Mouse (Mus musculus): Measurements from ENCODE around the gene Klhl40.
A peak's percentile ranks its signal among the peaks of the same experiment; 100 is the strongest.

The Klhl40 gene

DNA sequence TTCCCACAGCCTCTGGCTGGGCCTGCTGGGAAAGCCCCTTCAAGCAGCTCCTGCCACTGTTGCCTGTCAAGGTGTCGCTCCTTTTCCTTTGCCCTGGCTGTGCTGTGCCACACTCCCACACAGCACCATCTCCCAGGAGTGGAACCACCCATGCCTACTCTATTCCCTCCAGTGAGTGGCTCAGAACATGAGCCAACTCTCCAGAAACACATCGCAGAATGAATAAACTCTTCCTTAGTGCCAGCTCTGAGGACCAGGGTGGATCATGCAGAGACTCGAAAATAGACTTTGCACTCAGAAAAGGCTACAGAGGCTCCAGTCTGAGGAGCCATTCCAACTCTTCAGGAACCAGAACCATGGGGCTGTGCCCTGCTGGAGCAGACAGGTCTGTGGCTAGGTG, 48.9 kb downstream of the Klhl40 start:
- no peak for DNase-seq (ENCODE audit: low spot score)

DNA sequence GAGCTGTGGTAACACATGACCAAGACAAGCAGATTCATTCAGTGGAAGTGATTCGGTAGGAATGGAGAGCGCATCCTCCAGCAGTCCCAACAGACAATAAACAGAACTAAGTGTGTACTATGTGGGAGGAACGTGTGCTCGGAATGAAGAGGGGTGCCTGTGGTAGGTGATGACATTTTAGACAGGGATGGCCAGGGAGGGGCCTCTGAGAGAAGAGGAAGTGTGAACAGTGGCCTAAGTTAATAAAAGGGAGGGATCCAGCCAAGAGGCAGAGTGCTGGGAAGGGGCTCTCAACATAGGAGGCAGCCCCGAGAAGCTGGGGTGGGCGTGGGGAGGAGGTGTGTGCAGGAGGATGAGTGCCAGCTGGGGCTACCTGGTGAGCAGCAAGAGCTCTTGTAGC, 50.9 kb downstream of the Klhl40 start:
- no peak for DNase-seq (ENCODE audit: low spot score)

DNA sequence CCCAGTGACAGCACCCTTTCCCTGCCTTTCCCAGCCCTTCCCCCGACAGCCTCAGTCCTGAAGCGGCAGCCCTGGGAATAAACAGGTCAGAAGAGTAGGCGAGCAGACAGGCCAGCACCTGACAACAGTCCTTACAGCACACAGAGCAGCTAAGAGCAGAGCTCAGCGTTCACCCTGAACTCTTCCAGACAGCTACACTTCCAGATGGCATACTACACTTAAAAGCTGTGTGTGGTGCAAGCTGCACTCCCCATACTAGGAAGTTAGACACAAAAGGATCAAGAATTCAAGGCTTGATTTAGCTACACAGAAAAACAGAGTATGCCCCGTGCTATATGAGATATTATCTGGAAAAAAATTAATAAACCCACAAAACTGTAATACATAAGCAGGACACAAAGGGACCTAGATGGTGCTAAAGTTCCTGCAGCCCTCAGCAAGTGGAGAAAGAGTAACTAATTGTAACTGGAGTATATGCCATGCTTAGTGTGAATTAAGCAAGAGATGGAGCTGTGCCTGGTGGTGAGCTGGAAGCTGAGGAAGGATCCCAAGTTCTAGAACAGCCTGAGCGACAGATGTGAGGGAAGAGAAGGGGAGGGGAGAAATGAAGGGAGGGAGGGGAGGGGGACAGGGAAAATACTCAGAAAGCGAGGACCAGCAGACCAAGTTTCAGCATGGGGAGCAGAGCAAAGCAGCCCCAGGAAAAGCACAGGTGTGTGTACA, 52.0 kb downstream of the Klhl40 start:
- no peak for DNase-seq (ENCODE audit: low spot score)

DNA sequence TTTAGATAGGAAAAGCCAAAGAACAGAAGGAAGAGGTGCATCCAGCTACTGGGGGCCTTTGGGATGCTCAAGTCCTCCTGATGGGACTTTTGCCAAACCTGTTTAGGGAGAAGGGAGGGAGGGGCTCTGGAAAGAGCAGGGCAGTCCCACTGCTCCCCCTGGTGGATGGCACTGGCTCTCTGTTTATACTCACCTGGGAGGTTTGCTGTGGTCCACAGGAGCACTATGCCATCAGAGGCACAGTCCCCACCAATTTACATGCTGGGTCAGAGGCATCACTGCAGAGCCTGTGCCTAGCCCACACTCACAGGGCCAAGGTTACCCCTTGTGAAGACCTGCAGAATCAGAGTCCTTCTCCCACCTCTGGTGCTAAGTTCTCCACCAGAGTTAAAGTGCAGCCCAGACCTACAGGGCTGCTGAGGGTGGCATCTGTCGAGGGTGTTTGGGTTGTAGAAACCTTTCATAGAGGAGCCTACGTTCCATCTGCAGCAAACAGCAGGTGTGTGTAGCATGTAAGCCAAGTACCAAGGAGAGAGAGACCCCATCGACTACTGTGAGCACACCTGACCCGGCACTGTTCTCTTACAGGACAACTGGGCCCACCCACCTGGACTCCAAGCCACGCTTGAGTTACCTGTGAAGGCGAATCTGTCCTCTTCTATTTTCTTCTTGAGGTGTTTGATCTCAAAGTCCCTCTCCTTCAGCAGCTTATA, 53.0 kb downstream of the Klhl40 start:
- peak; percentile 32 for DNase-seq (ENCODE audit: low spot score)

DNA sequence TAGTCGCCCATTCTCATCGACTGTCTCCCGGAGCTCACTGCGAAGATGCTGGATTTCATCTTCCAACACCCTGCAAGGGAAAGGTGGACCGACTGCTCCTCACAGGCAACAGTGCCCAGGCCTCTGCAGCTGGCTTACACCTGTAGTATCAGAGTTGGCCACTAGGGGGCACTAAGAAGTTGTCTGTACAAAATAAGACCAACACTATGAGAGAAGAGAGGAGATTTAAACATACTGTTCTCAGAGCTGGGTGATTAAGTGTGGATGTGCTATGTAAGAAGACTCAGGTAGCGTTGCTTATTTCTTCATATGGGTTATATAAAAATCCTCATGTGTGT, 53.5 kb downstream of the Klhl40 start:
- peak; percentile 79 for DNase-seq (ENCODE audit: low spot score)
